Mouse (Mus musculus) hindbrain, postnatal 0 days (tissue): ENCODE measurements around the gene Ripk3. TPM values are rescaled to one million over a fixed set of nuclear protein-coding genes. Genes with fewer than 3 reads are reported as not detected.
A peak's percentile ranks its signal among the peaks of the same experiment; 100 is the strongest.

Experiments
- ATAC-seq: fragments of 200-750 bp; cut with Nextera tagmentation; 2 replicates; pipeline ENCODE4 v1.8.0; 2017; ENCODE audit warnings: mild to moderate bottlenecking, moderate TSS enrichment, moderate library complexity
- DNase-seq: peaks from one replicate; pipeline ENCODE4 v3.0.0-alpha.2; 2015; ENCODE audit warnings: low spot score
- H3K27ac ChIP-seq: fragments of 300-500 bp; sonication (generic); 2 replicates; pipeline ENCODE4 v1.5.1; 2014; ENCODE audit warnings: mild to moderate bottlenecking
- H3K27me3 ChIP-seq: fragments of 300-500 bp; sonication (generic); 2 replicates; pipeline ENCODE4 v1.6.1; 2014; ENCODE audit warnings: low read length, mixed read lengths; ENCODE audit not compliant: insufficient read depth
- H3K36me3 ChIP-seq: fragments of 300-500 bp; sonication (generic); 2 replicates; pipeline ENCODE4 v1.6.1; 2014; ENCODE audit warnings: low read length, mixed read lengths; ENCODE audit not compliant: insufficient read depth
- H3K4me1 ChIP-seq: fragments of 300-500 bp; sonication (generic); 2 replicates; pipeline ENCODE4 v1.6.1; 2014; ENCODE audit warnings: antibody characterized with exemption, low read length, mixed read lengths; ENCODE audit not compliant: insufficient read depth
- H3K4me2 ChIP-seq: fragments of 300-500 bp; sonication (generic); 2 replicates; pipeline ENCODE4 v1.6.1; 2014; ENCODE audit warnings: low read depth, mild to moderate bottlenecking, low read length, moderate library complexity, mixed read lengths
- H3K4me3 ChIP-seq: fragments of 300-500 bp; sonication (generic); 2 replicates; pipeline ENCODE4 v1.5.1; 2014; ENCODE audit warnings: low read length
- H3K9ac ChIP-seq: fragments of 300-500 bp; sonication (generic); replicated peaks from 2 replicates; pipeline ENCODE4 v1.6.1; 2014; ENCODE audit warnings: mild to moderate bottlenecking, low read length, moderate library complexity, mixed read lengths
- H3K9me3 ChIP-seq: fragments of 300-500 bp; sonication (generic); 2 replicates; pipeline ENCODE4 v1.6.1; 2016; ENCODE audit warnings: low read length, mixed read lengths
- CTCF ChIP-seq: IDR thresholded peaks from 2 replicates; pipeline ENCODE4 v1.5.1; 2016; ENCODE audit warnings: antibody characterized with exemption, control low read depth, low read depth
- WGBS: fragments of 180-500 bp; shearing (Covaris S2); extraction: QIAGEN DNeasy Blood & Tissue Kit; methylation state at CpG from one replicate; pipeline ENCODE4 v1.1.7; 2014; 5-methylcytosine and 5-hydroxymethylcytosine counted together
- polyA plus RNA-seq: library from polyadenylated mRNA; unstranded; fragments of >200 nt; fragmentation: Nextera tagmentation; extraction: Ambion mirVana; gene quantifications from 2 replicates; pipeline ENCODE4 v1.2.1, GENCODE M21; 2015
- total RNA-seq: library from RNA; depleted of rRNA; stranded (reverse); fragments of >200 nt; gene quantifications from 2 replicates; pipeline ENCODE4 v1.2.3, GENCODE M21; 2014; rRNA removed

Ripk3 gene
- total RNA-seq (0.42 and 1.7 TPM in 2 replicates), polyA plus RNA-seq (1.7 and 2.0 TPM in 2 replicates)

GRCm38 (mm10) chr14:55788256-55789050 is at the start of gene Ripk3:
Ripk3 (minus strand) TSS chr14:55788865.
- Histone ChIP-seq H3K4me3 (peak within 1 kb of the TSS; percentile 23), H3K36me3 (no peaks in the 10 kb centered on the region), H3K4me1 (peaks cover 2% of the 10 kb centered on the region; the same call in 1 of the 2 replicates), H3K9ac (no peak within 1 kb of the TSS), H3K9me3 (no peaks in the 10 kb centered on the region), H3K27ac (no peak within 1 kb of the TSS), H3K4me2 (peak within 1 kb of the TSS; percentile 46), H3K27me3 (peaks cover 53% of the 10 kb centered on the region)
- DNase-seq (no peak), ATAC-seq (peak; percentile 49; the same call in 1 of the 2 replicates)
- no peak for TF ChIP-seq CTCF
- 6% methylated on average over 40 of the region's 40 CpGs for WGBS

- TF ChIP-seq CTCF, result no peak
- no peak for ATAC-seq
- H3K36me3 ChIP-seq, result no peaks in the 10 kb centered on the region
- no peaks in the 10 kb centered on the region for H3K27me3 ChIP-seq
- H3K27ac ChIP-seq, result no peak overlapping the region
- WGBS, result 87% methylated on average over 4 of the region's 5 CpGs
- H3K4me3 ChIP-seq, result no peak overlapping the region
- no peak overlapping the region for H3K4me2 ChIP-seq
- H3K9me3 ChIP-seq, result no peaks in the 10 kb centered on the region
- no peak overlapping the region for H3K9ac ChIP-seq
- no peaks in the 10 kb centered on the region for H3K4me1 ChIP-seq
- DNase-seq, result no peak
These were observed 49.6 kb upstream of the Ripk3 start for GRCm38 (mm10) chr14:55838312-55838711.

- ATAC-seq (no peak), DNase-seq (no peak)
- Histone ChIP-seq H3K27ac (no peak overlapping the region), H3K9me3 (no peaks in the 10 kb centered on the region), H3K4me3 (no peak overlapping the region), H3K27me3 (no peaks in the 10 kb centered on the region), H3K36me3 (no peaks in the 10 kb centered on the region), H3K4me1 (no peaks in the 10 kb centered on the region), H3K4me2 (no peak overlapping the region), H3K9ac (no peak overlapping the region)
- no peak for TF ChIP-seq CTCF
- WGBS, result 70% methylated on average over 5 of the region's 5 CpGs
These were observed 46.3 kb upstream of the Ripk3 start for GRCm38 (mm10) chr14:55834808-55835533.

- no peaks in the 10 kb centered on the region for H3K27me3 ChIP-seq
- no peak for TF ChIP-seq CTCF
These were observed 44.5 kb upstream of the Ripk3 start for GRCm38 (mm10) chr14:55833126-55833525.

GRCm38 (mm10) chr14:55830331-55830730 is 41.7 kb upstream of the Ripk3 start:
- Histone ChIP-seq H3K4me1 (peaks cover 4% of the 10 kb centered on the region), H3K4me3 (no peak overlapping the region), H3K9me3 (no peaks in the 10 kb centered on the region), H3K27ac (no peak overlapping the region), H3K36me3 (no peaks in the 10 kb centered on the region), H3K27me3 (no peaks in the 10 kb centered on the region), H3K4me2 (no peak overlapping the region), H3K9ac (no peak overlapping the region)
- WGBS, result 91% methylated on average over 4 of the region's 4 CpGs
- ATAC-seq (no peak), DNase-seq (no peak)
- TF ChIP-seq CTCF, result no peak

More at GRCm38 (mm10) chr14:55833126-55833525, 44.5 kb upstream of the Ripk3 start:
- ATAC-seq, result no peak
- 86% methylated on average over 4 of the region's 4 CpGs for WGBS
- Histone ChIP-seq H3K4me3 (no peak overlapping the region), H3K36me3 (no peaks in the 10 kb centered on the region), H3K9ac (no peak overlapping the region), H3K4me1 (no peaks in the 10 kb centered on the region), H3K4me2 (no peak overlapping the region), H3K27ac (no peak overlapping the region), H3K9me3 (no peaks in the 10 kb centered on the region)
- DNase-seq, result no peak

DNA sequence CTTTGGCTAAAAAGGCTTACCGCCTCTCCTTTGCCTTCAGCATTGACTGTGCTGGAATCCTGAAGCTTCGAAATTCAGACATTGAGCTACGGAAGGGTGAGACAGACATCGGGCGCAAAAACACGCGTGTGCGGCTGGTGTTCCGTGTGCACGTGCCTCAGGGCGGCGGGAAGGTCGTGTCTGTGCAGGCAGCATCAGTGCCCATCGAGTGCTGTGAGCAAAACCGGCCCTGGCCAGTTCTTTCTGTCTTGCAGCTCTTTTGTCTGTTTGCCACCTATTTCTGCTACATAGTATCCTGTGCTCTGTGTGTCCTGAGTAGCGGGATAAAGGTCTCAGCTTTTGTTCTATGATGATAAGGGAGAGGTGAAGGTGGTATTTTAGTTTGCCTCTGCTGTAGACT is 41.2 kb upstream of the Ripk3 start:
- H3K4me2 ChIP-seq, result no peak overlapping the region
- WGBS, result 95% methylated on average over 16 of the region's 16 CpGs
- no peaks in the 10 kb centered on the region for H3K36me3 ChIP-seq
- no peak overlapping the region for H3K27ac ChIP-seq
- ATAC-seq, result no peak
- no peaks in the 10 kb centered on the region for H3K27me3 ChIP-seq
- no peak overlapping the region for H3K9ac ChIP-seq
- no peak for DNase-seq
- H3K4me1 ChIP-seq, result peaks cover 9% of the 10 kb centered on the region
- H3K4me3 ChIP-seq, result no peak overlapping the region
- no peak for TF ChIP-seq CTCF
- no peaks in the 10 kb centered on the region for H3K9me3 ChIP-seq
